Mouse (Mus musculus) neural tube, embryonic 15.5 days (tissue): Measurements from ENCODE around the gene Gna11. TPM values are rescaled to one million over a fixed set of nuclear protein-coding genes. Genes with fewer than 3 reads are reported as not detected.

Experiments
- ATAC-seq: fragments of 200-750 bp; cut with Nextera tagmentation; 2 replicates; pipeline ENCODE4 v1.8.0; 2017; ENCODE audit warnings: mild to moderate bottlenecking, moderate TSS enrichment, moderate library complexity; ENCODE audit not compliant: low FRiP score
- H3K27ac ChIP-seq: fragments of 300-500 bp; sonication (generic); replicated peaks from 2 replicates; pipeline ENCODE4 v1.5.1; 2015; ENCODE audit warnings: mild to moderate bottlenecking, inconsistent platforms
- H3K27me3 ChIP-seq: fragments of 300-500 bp; sonication (generic); replicated peaks from 2 replicates; pipeline ENCODE4 v1.6.1; 2015; ENCODE audit warnings: inconsistent platforms
- H3K36me3 ChIP-seq: fragments of 300-500 bp; sonication (generic); 2 replicates; pipeline ENCODE4 v1.6.1; 2015; ENCODE audit warnings: inconsistent platforms
- H3K4me1 ChIP-seq: fragments of 300-500 bp; sonication (generic); 2 replicates; pipeline ENCODE4 v1.6.1; 2015; ENCODE audit warnings: inconsistent platforms
- H3K4me2 ChIP-seq: fragments of 300-500 bp; sonication (generic); 2 replicates; pipeline ENCODE4 v1.6.1; 2015; ENCODE audit warnings: inconsistent platforms, mild to moderate bottlenecking, moderate library complexity
- H3K4me3 ChIP-seq: fragments of 300-500 bp; sonication (generic); replicated peaks from 2 replicates; pipeline ENCODE4 v1.5.1; 2015; ENCODE audit warnings: mild to moderate bottlenecking, inconsistent platforms
- H3K9ac ChIP-seq: fragments of 300-500 bp; sonication (generic); replicated peaks from 2 replicates; pipeline ENCODE4 v1.6.1; 2015; ENCODE audit warnings: mild to moderate bottlenecking, inconsistent platforms
- H3K9me3 ChIP-seq: fragments of 300-500 bp; sonication (generic); replicated peaks from 2 replicates; pipeline ENCODE4 v1.6.1; 2016; ENCODE audit warnings: inconsistent platforms
- WGBS: fragments of 180-500 bp; shearing (Covaris S2); methylation state at CpG from one replicate; pipeline ENCODE4 v1.1.7; 2015; ENCODE audit warnings: mixed read lengths; 5-methylcytosine and 5-hydroxymethylcytosine counted together
- polyA plus RNA-seq: library from polyadenylated mRNA; unstranded; fragments of >200 nt; fragmentation: Nextera tagmentation; extraction: Ambion mirVana; gene quantifications from 2 replicates; pipeline ENCODE4 v1.2.1, GENCODE M21; 2015

The Gna11 gene
- polyA plus RNA-seq, 1 experiment from 2014 or later, result 91.1 TPM

- no peak for ATAC-seq
- H3K27ac ChIP-seq, result no peak overlapping the region
- H3K4me2 ChIP-seq, result no peak overlapping the region
- H3K36me3 ChIP-seq, result no peaks in the 10 kb centered on the region
- H3K4me3 ChIP-seq, result no peak overlapping the region
- no peaks in the 10 kb centered on the region for H3K4me1 ChIP-seq
- WGBS, result 12% methylated on average over 4 of the region's 4 CpGs
- H3K27me3 ChIP-seq, result peaks cover 9% of the 10 kb centered on the region; the same call in 1 of the 2 replicates
- no peaks in the 10 kb centered on the region for H3K9me3 ChIP-seq
- no peak overlapping the region for H3K9ac ChIP-seq
Measured at GRCm38 (mm10) chr10:81518546-81518945, 26.4 kb downstream of the Gna11 start.

GRCm38 (mm10) chr10:81517227-81517626 lies 27.8 kb downstream of the Gna11 start:
- WGBS, result 79% methylated on average over 8 of the region's 8 CpGs
- H3K9ac ChIP-seq, result no peak overlapping the region
- H3K27ac ChIP-seq, result no peak overlapping the region
- no peaks in the 10 kb centered on the region for H3K9me3 ChIP-seq
- H3K4me3 ChIP-seq, result no peak overlapping the region
- H3K27me3 ChIP-seq, result peaks cover 12% of the 10 kb centered on the region
- no peaks in the 10 kb centered on the region for H3K4me1 ChIP-seq
- ATAC-seq, result no peak
- H3K36me3 ChIP-seq, result no peaks in the 10 kb centered on the region
- no peak overlapping the region for H3K4me2 ChIP-seq

GRCm38 (mm10) chr10:81513798-81514197 lies 31.2 kb downstream of the Gna11 start:
- Histone ChIP-seq H3K27ac (no peak overlapping the region), H3K9ac (no peak overlapping the region), H3K27me3 (peaks cover 21% of the 10 kb centered on the region), H3K9me3 (no peaks in the 10 kb centered on the region), H3K4me3 (no peak overlapping the region), H3K4me2 (no peak overlapping the region), H3K36me3 (no peaks in the 10 kb centered on the region), H3K4me1 (no peaks in the 10 kb centered on the region)
- no peak for ATAC-seq
- 83% methylated on average over 5 of the region's 5 CpGs for WGBS

- Histone ChIP-seq H3K9ac (no peak overlapping the region), H3K4me1 (no peaks in the 10 kb centered on the region), H3K36me3 (no peaks in the 10 kb centered on the region), H3K4me3 (no peak overlapping the region), H3K27ac (no peak overlapping the region), H3K9me3 (no peaks in the 10 kb centered on the region), H3K4me2 (no peak overlapping the region), H3K27me3 (peaks cover 15% of the 10 kb centered on the region)
- ATAC-seq, result no peak
- WGBS, result 86% methylated on average over 14 of the region's 14 CpGs
Measured at GRCm38 (mm10) chr10:81510246-81510810, 34.7 kb downstream of the Gna11 start.

GRCm38 (mm10) chr10:81507691-81508489 lies 37.1 kb downstream of the Gna11 start:
- H3K4me2 ChIP-seq, result no peak overlapping the region
- H3K27me3 ChIP-seq, result peaks cover 18% of the 10 kb centered on the region
- H3K9ac ChIP-seq, result no peak overlapping the region
- H3K4me3 ChIP-seq, result no peak overlapping the region
- H3K27ac ChIP-seq, result no peak overlapping the region
- H3K36me3 ChIP-seq, result no peaks in the 10 kb centered on the region
- H3K9me3 ChIP-seq, result no peaks in the 10 kb centered on the region
- no peak for ATAC-seq
- 78% methylated on average over 13 of the region's 13 CpGs for WGBS
- peaks cover 2% of the 10 kb centered on the region for H3K4me1 ChIP-seq

GRCm38 (mm10) chr10:81507095-81507494 lies 37.9 kb downstream of the Gna11 start:
- H3K9me3 ChIP-seq, result no peaks in the 10 kb centered on the region
- ATAC-seq, result no peak
- H3K9ac ChIP-seq, result no peak overlapping the region
- WGBS, result 32% methylated on average over 6 of the region's 6 CpGs
- no peak overlapping the region for H3K4me2 ChIP-seq
- H3K4me1 ChIP-seq, result peaks cover 8% of the 10 kb centered on the region
- no peak overlapping the region for H3K27ac ChIP-seq
- no peak overlapping the region for H3K4me3 ChIP-seq
- H3K36me3 ChIP-seq, result no peaks in the 10 kb centered on the region
- H3K27me3 ChIP-seq, result peaks cover 16% of the 10 kb centered on the region

GRCm38 (mm10) chr10:81505016-81505664 lies 39.9 kb downstream of the Gna11 start:
- ATAC-seq, result no peak
- Histone ChIP-seq H3K9me3 (no peaks in the 10 kb centered on the region), H3K27ac (no peak overlapping the region), H3K4me2 (no peak overlapping the region), H3K27me3 (peaks cover 7% of the 10 kb centered on the region; the same call in 1 of the 2 replicates), H3K4me3 (no peak overlapping the region), H3K36me3 (no peaks in the 10 kb centered on the region), H3K4me1 (peaks cover 8% of the 10 kb centered on the region), H3K9ac (no peak overlapping the region)
- 81% methylated on average over 15 of the region's 15 CpGs for WGBS

GRCm38 (mm10) chr10:81502658-81503057 lies 42.3 kb downstream of the Gna11 start:
- 8% methylated on average over 36 of the region's 36 CpGs for WGBS
- H3K27me3 ChIP-seq, result peaks cover 7% of the 10 kb centered on the region; the same call in 1 of the 2 replicates
- peak; percentile 20 for ATAC-seq
- peaks cover 10% of the 10 kb centered on the region for H3K4me1 ChIP-seq
- H3K36me3 ChIP-seq, result no peaks in the 10 kb centered on the region
- H3K27ac ChIP-seq, result no peak overlapping the region
- H3K9me3 ChIP-seq, result no peaks in the 10 kb centered on the region
- peak overlapping the region; percentile 42 for H3K4me3 ChIP-seq
- peak overlapping the region; percentile 66 for H3K4me2 ChIP-seq
- H3K9ac ChIP-seq, result peak overlapping the region; percentile 44; the same call in 1 of the 2 replicates

- Histone ChIP-seq H3K4me3 (no peak overlapping the region), H3K36me3 (no peaks in the 10 kb centered on the region), H3K4me1 (peaks cover 18% of the 10 kb centered on the region), H3K9ac (no peak overlapping the region), H3K27me3 (peaks cover 7% of the 10 kb centered on the region; the same call in 1 of the 2 replicates), H3K4me2 (no peak overlapping the region), H3K9me3 (no peaks in the 10 kb centered on the region), H3K27ac (no peak overlapping the region)
- no peak for ATAC-seq
- 87% methylated on average over 5 of the region's 5 CpGs for WGBS
Measured at GRCm38 (mm10) chr10:81501863-81502262, 43.1 kb downstream of the Gna11 start.

GRCm38 (mm10) chr10:81500032-81500431 lies 45.0 kb downstream of the Gna11 start, which contains the start of gene S1pr4:
S1pr4 (minus strand) TSS chr10:81500132.
- Histone ChIP-seq H3K27me3 (peaks cover 7% of the 10 kb centered on the region; the same call in 1 of the 2 replicates), H3K9me3 (no peaks in the 10 kb centered on the region), H3K36me3 (no peaks in the 10 kb centered on the region), H3K4me1 (peaks cover 25% of the 10 kb centered on the region), H3K9ac (no peak within 1 kb of the TSS), H3K4me2 (no peak within 1 kb of the TSS), H3K27ac (no peak within 1 kb of the TSS), H3K4me3 (no peak within 1 kb of the TSS)
- ATAC-seq, result no peak
- WGBS, result 94% methylated on average over 3 of the region's 3 CpGs

GRCm38 (mm10) chr10:81499250-81499901 lies 45.6 kb downstream of the Gna11 start:
- Histone ChIP-seq H3K4me2 (no peak overlapping the region), H3K4me1 (peaks cover 32% of the 10 kb centered on the region), H3K36me3 (no peaks in the 10 kb centered on the region), H3K9ac (no peak overlapping the region), H3K9me3 (no peaks in the 10 kb centered on the region), H3K27ac (no peak overlapping the region), H3K4me3 (no peak overlapping the region), H3K27me3 (peaks cover 7% of the 10 kb centered on the region; the same call in 1 of the 2 replicates)
- no peak for ATAC-seq
- 79% methylated on average over 23 of the region's 23 CpGs for WGBS
